Mouse (Mus musculus) cerebellum, adult 18-20 months (tissue): ENCODE measurements around the gene Tmem182.

ENCODE experiments used
- DNase-seq, 2 experiments: peaks; one replicate each; pipeline ENCODE4 v3.0.0; 2021

Tmem182 gene

GRCm38 (mm10) chr1:40805351-40805750, at the start of gene Tmem182:
TSS of gene Tmem182 (plus strand) at chr1:40805601.
- no peak for DNase-seq

GRCm38 (mm10) chr1:40759751-40760445, 45.5 kb upstream of the Tmem182 start:
- DNase-seq, result no peak

GRCm38 (mm10) chr1:40764042-40764441, 41.4 kb upstream of the Tmem182 start:
- no peak for DNase-seq

- no peak for DNase-seq
These were observed 40.6 kb upstream of the Tmem182 start for GRCm38 (mm10) chr1:40764701-40765275.

- DNase-seq, result no peak
These were observed 39.9 kb upstream of the Tmem182 start for GRCm38 (mm10) chr1:40765521-40765920.

- no peak for DNase-seq
These were observed 37.8 kb upstream of the Tmem182 start for GRCm38 (mm10) chr1:40767588-40767987.

GRCm38 (mm10) chr1:40768606-40769005, 36.8 kb upstream of the Tmem182 start:
- peak; percentile 12 to 13 for DNase-seq

GRCm38 (mm10) chr1:40769331-40769894, 36.0 kb upstream of the Tmem182 start:
- peak; percentile 12 to 17 for DNase-seq

GRCm38 (mm10) chr1:40771196-40771970, 34.0 kb upstream of the Tmem182 start:
- DNase-seq, result no peak

- no peak for DNase-seq
These were observed 32.2 kb upstream of the Tmem182 start for GRCm38 (mm10) chr1:40773234-40773633.

GRCm38 (mm10) chr1:40774040-40774439, 31.4 kb upstream of the Tmem182 start:
- no peak for DNase-seq

GRCm38 (mm10) chr1:40776102-40776501, 29.3 kb upstream of the Tmem182 start:
- DNase-seq, result no peak

- DNase-seq, result no peak
These were observed 28.6 kb upstream of the Tmem182 start for GRCm38 (mm10) chr1:40776763-40777162.

GRCm38 (mm10) chr1:40783450-40783849, 22.0 kb upstream of the Tmem182 start:
- DNase-seq, result no peak

GRCm38 (mm10) chr1:40784306-40784705, 21.1 kb upstream of the Tmem182 start:
- no peak for DNase-seq

- no peak for DNase-seq
These were observed 19.4 kb upstream of the Tmem182 start for GRCm38 (mm10) chr1:40785876-40786445.

- DNase-seq, result no peak
These were observed 16.4 kb upstream of the Tmem182 start for GRCm38 (mm10) chr1:40788956-40789355.

- DNase-seq, result no peak
These were observed 15.7 kb upstream of the Tmem182 start for GRCm38 (mm10) chr1:40789666-40790233.

GRCm38 (mm10) chr1:40790324-40791141, 14.9 kb upstream of the Tmem182 start, which contains the start of gene Mfsd9:
TSS of gene Mfsd9 (minus strand) at chr1:40790687.
- DNase-seq, result peak; percentile 56 to 77

- DNase-seq, result no peak
These were observed 9.9 kb upstream of the Tmem182 start for GRCm38 (mm10) chr1:40795508-40795907.

- DNase-seq, result peak; percentile 25 to 32
These were observed 8.1 kb upstream of the Tmem182 start for GRCm38 (mm10) chr1:40797348-40797747.

GRCm38 (mm10) chr1:40799121-40799520, 6.3 kb upstream of the Tmem182 start:
- no peak for DNase-seq
